Mouse (Mus musculus) intestine, embryonic 14.5 days (tissue): Measurements from ENCODE around the gene Fry. TPM values are rescaled to one million over a fixed set of nuclear protein-coding genes. Genes with fewer than 3 reads are reported as not detected.

ENCODE experiments used
- ATAC-seq: fragments of 200-750 bp; cut with Nextera tagmentation; replicated peaks from 2 replicates; pipeline ENCODE4 v1.8.0; 2017; ENCODE audit warnings: low read depth, moderate number of reproducible peaks, moderate TSS enrichment, moderate library complexity; ENCODE audit not compliant: low FRiP score, low TSS enrichment
- DNase-seq: peaks from one replicate; pipeline ENCODE4 v3.0.0-alpha.2; 2018; ENCODE audit warnings: low spot score
- H3K27ac ChIP-seq: fragments of 300-500 bp; sonication (generic); 2 replicates; pipeline ENCODE4 v1.5.1; 2014; ENCODE audit warnings: low read depth, mild to moderate bottlenecking, control low read depth
- H3K27me3 ChIP-seq: fragments of 300-500 bp; sonication (generic); replicated peaks from 2 replicates; pipeline ENCODE4 v1.6.1; 2014; ENCODE audit warnings: low read length, control low read depth; ENCODE audit not compliant: control insufficient read depth, insufficient read depth
- H3K36me3 ChIP-seq: fragments of 300-500 bp; sonication (generic); 2 replicates; pipeline ENCODE4 v1.6.1; 2014; ENCODE audit warnings: low read length, control low read depth; ENCODE audit not compliant: control insufficient read depth, insufficient read depth
- H3K4me1 ChIP-seq: fragments of 300-500 bp; sonication (generic); replicated peaks from 2 replicates; pipeline ENCODE4 v1.6.1; 2014; ENCODE audit warnings: low read length, control low read depth, mixed read lengths; ENCODE audit not compliant: control insufficient read depth, insufficient read depth
- H3K4me2 ChIP-seq: fragments of 300-500 bp; sonication (generic); 2 replicates; pipeline ENCODE4 v1.6.1; 2014; ENCODE audit warnings: low read length
- H3K4me3 ChIP-seq: fragments of 300-500 bp; sonication (generic); 2 replicates; pipeline ENCODE4 v1.5.1; 2014; ENCODE audit warnings: low read depth, low read length, control low read depth, mixed read lengths
- H3K9ac ChIP-seq: fragments of 300-500 bp; sonication (generic); 2 replicates; pipeline ENCODE4 v1.6.1; 2014; ENCODE audit warnings: mild to moderate bottlenecking, low read length
- H3K9me3 ChIP-seq: fragments of 300-500 bp; sonication (generic); 2 replicates; pipeline ENCODE4 v1.6.1; 2016; ENCODE audit warnings: low read length, control low read depth; ENCODE audit not compliant: control insufficient read depth
- WGBS: fragments of 180-500 bp; shearing (Covaris S2); extraction: QIAGEN DNeasy Blood & Tissue Kit; methylation state at CpG from one replicate; pipeline ENCODE4 v1.1.7; 2014; 5-methylcytosine and 5-hydroxymethylcytosine counted together
- polyA plus RNA-seq: library from polyadenylated mRNA; unstranded; fragments of >200 nt; fragmentation: Nextera tagmentation; extraction: Ambion mirVana; gene quantifications from 2 replicates; pipeline ENCODE4 v1.2.1, GENCODE M21; 2014

The Fry gene
- polyA plus RNA-seq, 1 experiment from 2014 or later = 11.6 TPM

DNA sequence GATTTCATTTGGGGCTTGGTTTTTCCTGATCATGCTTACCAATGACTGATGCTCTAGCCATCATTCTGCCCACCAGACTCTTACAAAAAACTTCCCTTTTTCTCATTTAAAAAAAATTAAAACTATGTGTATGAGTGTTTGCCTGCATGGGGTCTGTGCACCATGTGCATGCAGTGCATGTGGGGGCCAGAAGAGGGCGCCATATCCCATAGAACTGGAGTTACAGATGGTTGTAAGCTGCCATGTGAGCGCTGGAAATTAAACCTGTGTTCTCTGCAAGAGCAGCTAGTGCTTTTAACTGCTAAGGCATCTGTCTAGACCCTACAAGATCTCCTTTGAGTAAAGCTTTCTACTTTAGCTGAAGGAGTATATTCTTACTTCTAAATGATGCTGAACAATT is 162.6 kb downstream of the Fry start:
- Histone ChIP-seq H3K36me3 (no peaks in the 10 kb centered on the region), H3K4me2 (no peak overlapping the region), H3K4me1 (no peaks in the 10 kb centered on the region), H3K4me3 (no peak overlapping the region), H3K9me3 (0 out of 2 replicates have a peak, but pooled peaks cover 3% of the 10 kb centered on the region), H3K9ac (no peak overlapping the region), H3K27ac (no peak overlapping the region), H3K27me3 (no peaks in the 10 kb centered on the region)
- WGBS = 78% methylated on average over 2 of the region's 2 CpGs
- no peak for ATAC-seq
- no peak for DNase-seq

DNA sequence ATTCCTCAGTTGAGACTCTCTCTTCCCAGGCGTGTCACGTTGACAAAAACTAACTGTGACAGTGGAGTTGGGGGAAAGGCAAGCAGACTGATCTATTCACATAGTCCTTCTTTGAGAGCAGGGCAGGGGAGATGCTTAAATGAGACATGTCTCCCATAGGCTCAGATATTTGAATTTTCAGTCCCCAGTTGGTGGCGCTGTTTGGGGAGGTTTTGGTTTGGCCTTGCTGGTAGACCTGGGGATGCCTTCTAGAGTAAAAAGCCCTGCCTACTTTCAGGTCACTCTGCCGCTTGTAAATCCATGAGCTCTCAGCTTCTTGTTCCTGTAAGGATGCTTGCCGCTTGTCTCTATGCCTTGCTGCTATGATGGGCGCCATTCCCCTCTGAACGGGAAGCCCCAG is 163.6 kb downstream of the Fry start:
- no peaks in the 10 kb centered on the region for H3K4me1 ChIP-seq
- 79% methylated on average over 7 of the region's 7 CpGs for WGBS
- no peaks in the 10 kb centered on the region for H3K27me3 ChIP-seq
- no peak overlapping the region for H3K27ac ChIP-seq
- H3K9me3 ChIP-seq = 0 out of 2 replicates have a peak, but pooled peaks cover 3% of the 10 kb centered on the region
- no peak overlapping the region for H3K4me3 ChIP-seq
- H3K4me2 ChIP-seq = no peak overlapping the region
- no peak overlapping the region for H3K9ac ChIP-seq
- ATAC-seq (no peak), DNase-seq (no peak)
- H3K36me3 ChIP-seq = no peaks in the 10 kb centered on the region

- H3K9ac ChIP-seq = no peak overlapping the region
- no peaks in the 10 kb centered on the region for H3K27me3 ChIP-seq
- H3K27ac ChIP-seq = no peak overlapping the region
- H3K4me1 ChIP-seq = peaks cover 5% of the 10 kb centered on the region
- no peaks in the 10 kb centered on the region for H3K36me3 ChIP-seq
- H3K9me3 ChIP-seq = no peaks in the 10 kb centered on the region
- H3K4me2 ChIP-seq = no peak overlapping the region
- WGBS = 76% methylated on average over 7 of the region's 7 CpGs
- ATAC-seq = no peak
- DNase-seq = no peak
- no peak overlapping the region for H3K4me3 ChIP-seq
These were observed 169.5 kb downstream of the Fry start for GRCm38 (mm10) chr5:150287949-150288348.

- Histone ChIP-seq H3K36me3 (no peaks in the 10 kb centered on the region), H3K27ac (no peak overlapping the region), H3K4me1 (peaks cover 5% of the 10 kb centered on the region), H3K4me3 (no peak overlapping the region), H3K9ac (no peak overlapping the region), H3K9me3 (no peaks in the 10 kb centered on the region), H3K4me2 (no peak overlapping the region), H3K27me3 (no peaks in the 10 kb centered on the region)
- whole genome bisulfite sequencing = 75% methylated on average over 8 of the region's 8 CpGs
- DNase-seq (no peak), ATAC-seq (no peak; the same call in 1 of the 2 replicates)
These were observed 171.2 kb downstream of the Fry start for GRCm38 (mm10) chr5:150289611-150290010.

GRCm38 (mm10) chr5:150290494-150291199 is 172.2 kb downstream of the Fry start:
- DNase-seq = no peak
- Histone ChIP-seq H3K27me3 (no peaks in the 10 kb centered on the region), H3K27ac (no peak overlapping the region), H3K4me3 (no peak overlapping the region), H3K4me1 (peaks cover 9% of the 10 kb centered on the region), H3K4me2 (no peak overlapping the region), H3K9ac (no peak overlapping the region), H3K36me3 (no peaks in the 10 kb centered on the region), H3K9me3 (no peaks in the 10 kb centered on the region)
- peak; percentile 37 for ATAC-seq
- WGBS = 71% methylated on average over 4 of the region's 4 CpGs

- Histone ChIP-seq H3K36me3 (no peaks in the 10 kb centered on the region), H3K27me3 (no peaks in the 10 kb centered on the region), H3K4me3 (no peak overlapping the region), H3K27ac (no peak overlapping the region), H3K9me3 (no peaks in the 10 kb centered on the region), H3K4me1 (peaks cover 12% of the 10 kb centered on the region), H3K4me2 (no peak overlapping the region), H3K9ac (no peak overlapping the region)
- no peak for ATAC-seq
- 86% methylated on average over 6 of the region's 6 CpGs for WGBS
- no peak for DNase-seq
These were observed 172.8 kb downstream of the Fry start for GRCm38 (mm10) chr5:150291216-150291615.

DNA sequence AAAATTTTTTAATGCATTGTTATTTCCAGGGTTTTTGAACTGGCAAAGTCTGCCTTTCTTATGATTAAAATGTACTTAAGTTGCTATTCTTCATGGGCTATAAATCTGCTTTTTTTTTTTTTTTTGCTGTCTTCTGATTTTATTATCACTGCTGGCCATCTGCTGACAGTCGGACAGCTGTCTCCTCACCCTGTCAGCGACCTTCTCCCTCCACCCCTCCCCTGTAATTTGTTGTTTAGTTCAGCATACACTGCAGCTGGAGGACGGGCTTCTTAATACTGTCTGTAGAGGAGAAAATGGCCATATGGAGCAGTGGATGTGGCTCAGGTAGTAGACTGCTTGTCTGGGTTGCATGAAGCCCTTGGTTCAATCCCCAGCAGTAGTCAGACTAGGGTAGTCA is 173.7 kb downstream of the Fry start:
- Histone ChIP-seq H3K9me3 (no peaks in the 10 kb centered on the region), H3K4me3 (no peak overlapping the region), H3K27me3 (no peaks in the 10 kb centered on the region), H3K4me1 (peaks cover 12% of the 10 kb centered on the region), H3K9ac (no peak overlapping the region), H3K4me2 (no peak overlapping the region), H3K27ac (no peak overlapping the region), H3K36me3 (no peaks in the 10 kb centered on the region)
- no peak for ATAC-seq
- WGBS = 26% methylated on average over 3 of the region's 3 CpGs
- no peak for DNase-seq

- ATAC-seq (no peak), DNase-seq (no peak)
- WGBS = 75% methylated on average over 11 of the region's 11 CpGs
- H3K27ac ChIP-seq = 0 out of 2 replicates have a peak overlapping the region, but pooled peaks have one; percentile 9
- H3K4me3 ChIP-seq = no peak overlapping the region
- H3K9me3 ChIP-seq = no peaks in the 10 kb centered on the region
- H3K27me3 ChIP-seq = no peaks in the 10 kb centered on the region
- H3K4me2 ChIP-seq = no peak overlapping the region
- no peaks in the 10 kb centered on the region for H3K36me3 ChIP-seq
- peaks cover 12% of the 10 kb centered on the region for H3K4me1 ChIP-seq
- H3K9ac ChIP-seq = no peak overlapping the region
These were observed 175.9 kb downstream of the Fry start for GRCm38 (mm10) chr5:150294306-150294705.

DNA sequence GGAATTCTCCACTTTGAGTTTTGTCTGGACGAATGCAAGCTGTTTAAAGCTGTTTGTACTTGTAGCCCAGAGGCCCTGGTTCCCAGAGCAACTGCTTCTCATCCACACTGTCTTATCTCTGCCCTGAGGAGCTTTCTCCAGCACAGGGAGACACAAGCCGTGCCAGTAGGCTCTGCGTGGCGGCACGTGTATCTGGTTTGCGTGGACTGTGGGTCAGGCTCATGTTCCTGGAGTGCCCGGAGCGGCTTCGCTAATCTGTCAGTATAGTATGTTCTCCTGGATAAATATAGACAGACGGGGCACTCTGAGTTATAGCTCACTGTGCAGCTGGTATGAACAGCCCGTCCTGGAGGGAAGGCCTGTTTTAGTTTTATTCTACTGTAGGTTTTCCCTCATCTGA is 176.7 kb downstream of the Fry start:
- 32% methylated on average over 11 of the region's 11 CpGs for WGBS
- Histone ChIP-seq H3K4me2 (no peak overlapping the region), H3K9me3 (no peaks in the 10 kb centered on the region), H3K4me3 (no peak overlapping the region), H3K9ac (no peak overlapping the region), H3K27me3 (no peaks in the 10 kb centered on the region), H3K36me3 (no peaks in the 10 kb centered on the region), H3K27ac (peak overlapping the region; percentile 63), H3K4me1 (peaks cover 12% of the 10 kb centered on the region)
- ATAC-seq (no peak), DNase-seq (peak; percentile 63)
